Mouse (Mus musculus) kidney, adult 2 months (tissue): ENCODE data around the gene Gadd45b.

ENCODE experiments used
- CTCF ChIP-seq: fragments of 200-500 bp; conservative IDR thresholded peaks from 2 replicates; pipeline ENCODE4 v1.5.1; 2011; ENCODE audit warnings: low read depth, mild to moderate bottlenecking, control low read depth, low read length, moderate library complexity, mixed read lengths; ENCODE audit not compliant: insufficient read depth, insufficient read length
- POLR2A ChIP-seq: fragments of 200-500 bp; IDR thresholded peaks from one replicate; pipeline ENCODE4 v1.6.1; 2011; ENCODE audit warnings: low read depth, low read length, control low read depth

DNA sequence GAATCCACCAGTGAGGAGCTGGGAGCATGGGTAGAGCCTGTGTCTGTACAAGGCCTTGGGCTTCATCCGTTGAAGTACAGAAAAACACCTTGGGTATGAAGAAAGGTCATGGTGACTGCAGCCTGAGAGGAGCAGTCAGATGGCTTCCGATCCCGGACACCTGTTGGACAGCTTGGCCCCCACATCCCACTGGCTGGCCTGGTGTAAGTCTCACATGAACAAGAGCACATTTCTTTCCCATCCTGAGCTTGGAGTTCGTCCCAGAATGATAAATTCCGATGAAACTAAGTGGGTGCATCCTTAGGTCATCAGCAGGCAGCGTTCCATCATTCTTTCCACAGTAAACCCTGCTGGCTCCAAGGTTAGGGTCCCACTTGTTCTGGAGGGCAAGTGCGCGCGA, 13.8 kb downstream of the Gadd45b start:
- TF ChIP-seq CTCF (no peak), POLR2A (no peak)
